Mouse (Mus musculus) retina, adult 2 months (tissue): ENCODE measurements around the gene Vmn2r118.

Experiments
- DNase-seq: peaks from one replicate; pipeline ENCODE4 v3.0.0-alpha.2; 2012; ENCODE audit warnings: low read depth, low spot score

The Vmn2r118 gene

DNA sequence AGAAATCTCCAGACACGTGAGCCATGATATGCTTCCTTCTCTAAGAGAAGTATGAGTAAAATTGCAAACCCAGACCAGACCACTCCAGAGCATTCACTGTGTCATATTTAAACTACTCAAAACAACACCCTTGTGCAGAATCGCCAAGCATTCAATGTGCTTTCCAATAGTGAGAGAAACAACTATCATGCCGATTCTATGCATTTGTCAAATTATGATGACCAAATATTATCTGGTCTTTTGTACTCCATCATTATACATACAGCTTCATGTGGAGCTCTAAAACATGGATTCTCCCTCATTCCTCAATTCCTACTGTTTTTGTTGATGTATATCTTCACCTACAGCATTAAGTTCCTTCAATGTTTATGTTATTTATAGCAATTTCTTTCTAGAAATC, at the start of gene Vmn2r118:
Vmn2r118 (minus strand) TSS at position 101 of the 400 bp plus-strand sequence.
- no peak for DNase-seq

DNA sequence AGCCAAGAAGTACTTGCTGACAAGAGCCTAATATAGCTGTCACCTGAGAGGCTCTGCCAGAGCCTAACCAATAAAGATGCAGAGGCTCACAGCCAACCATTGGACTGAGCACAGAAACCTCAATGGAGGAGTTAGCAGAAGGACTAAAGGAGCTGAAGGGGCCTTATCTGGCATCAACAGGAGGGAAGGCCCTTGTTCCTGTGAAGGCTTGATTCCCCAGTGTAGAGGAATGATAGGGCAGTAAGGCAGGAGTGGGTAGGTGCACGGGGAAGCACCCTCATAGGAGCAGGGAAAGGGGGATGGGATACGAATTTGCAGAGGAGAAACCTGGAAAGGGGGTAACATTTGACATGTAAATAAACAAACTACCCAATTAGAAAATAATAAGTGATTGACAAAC, 36.1 kb upstream of the Vmn2r118 start:
- no peak for DNase-seq

DNA sequence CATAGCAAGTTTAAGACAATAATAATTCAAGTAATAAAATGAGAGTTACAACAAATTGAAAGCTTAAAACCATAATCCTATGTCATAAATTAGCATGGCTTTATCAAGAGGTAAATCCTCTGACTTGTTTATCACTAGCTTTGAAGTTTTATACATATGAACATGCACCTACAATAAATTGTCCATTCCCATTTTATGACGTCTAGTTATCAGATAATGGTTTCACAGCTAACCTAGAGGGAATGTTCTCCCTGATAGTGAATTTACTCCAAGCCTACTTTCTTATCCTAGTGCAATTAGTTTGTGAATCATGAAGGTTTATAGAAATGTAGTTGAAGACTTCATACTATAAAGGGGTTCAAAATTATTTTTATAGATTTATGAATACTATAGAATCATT, 34.2 kb downstream of the Vmn2r118 start:
- DNase-seq = no peak

DNA sequence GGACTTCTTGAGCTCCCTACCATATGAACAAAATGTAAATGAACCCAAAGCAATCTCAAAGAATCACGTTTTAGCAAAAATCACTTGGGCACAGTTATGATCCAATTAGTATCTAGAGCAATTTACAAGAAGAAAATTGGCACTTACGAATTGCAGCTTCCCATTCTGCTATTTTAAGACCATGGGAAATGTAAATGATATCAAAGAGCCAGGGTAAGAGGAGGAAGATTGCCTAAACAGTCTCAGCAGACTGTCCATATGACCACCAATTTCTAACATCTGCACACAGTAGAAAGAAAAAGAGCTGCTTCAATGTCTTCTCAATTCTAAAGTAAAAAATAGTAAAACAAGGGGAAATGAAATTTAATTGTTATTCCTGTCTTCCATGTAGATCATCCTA, 63.2 kb downstream of the Vmn2r118 start:
- DNase-seq = no peak

DNA sequence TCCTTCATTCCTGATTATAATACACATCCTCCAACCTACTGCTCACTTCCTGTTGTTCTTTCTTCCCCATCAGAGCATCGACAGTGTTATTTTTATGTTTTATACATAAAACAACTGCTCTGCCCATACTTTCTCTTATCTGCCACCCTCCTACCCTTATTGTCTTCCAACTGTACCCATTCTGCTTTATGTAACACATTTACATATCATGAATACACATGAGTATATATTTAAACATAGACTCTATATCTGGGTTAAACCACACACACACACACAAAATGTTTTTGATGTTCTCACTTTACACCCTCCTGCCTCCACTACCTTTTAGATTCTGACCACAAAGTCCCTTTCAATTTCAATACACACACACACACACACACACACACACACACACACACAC, 76.5 kb downstream of the Vmn2r118 start:
- DNase-seq = no peak
